Mouse (Mus musculus) spleen, adult 2 months (tissue): ENCODE measurements around the gene Phlpp1. TPM values are rescaled to one million over a fixed set of nuclear protein-coding genes. Genes with fewer than 3 reads are reported as not detected.
"Not testable (repeated sequence)": the region's sequence is repeated elsewhere in the genome, so short reads cannot be mapped to it uniquely, and the experiment has no call there.

Experiments
- DNase-seq, 2 experiments: peaks; one replicate each; pipeline versions ENCODE4 v3.0.0 to v3.0.0-alpha.2; 2012 to 2021; ENCODE audit warnings: low spot score in 2 of 2, low read depth in 1 of 2
- H3K27ac ChIP-seq: fragments of 200-500 bp; 2 replicates; pipeline ENCODE4 v1.5.1; 2012; ENCODE audit warnings: low read length, inconsistent platforms; ENCODE audit not compliant: insufficient read depth
- H3K27me3 ChIP-seq: fragments of 200-500 bp; 2 replicates; pipeline ENCODE4 v1.6.1; 2012; ENCODE audit warnings: mild to moderate bottlenecking, moderate library complexity, low read length, inconsistent platforms; ENCODE audit not compliant: control insufficient read depth, insufficient read depth
- H3K36me3 ChIP-seq: fragments of 200-500 bp; 2 replicates; pipeline ENCODE4 v1.6.1; 2012; ENCODE audit warnings: mild to moderate bottlenecking, low read length, inconsistent platforms; ENCODE audit not compliant: control insufficient read depth, insufficient read depth
- H3K4me1 ChIP-seq: fragments of 200-500 bp; 2 replicates; pipeline ENCODE4 v1.6.1; 2011; ENCODE audit warnings: inconsistent platforms; ENCODE audit not compliant: control insufficient read depth, insufficient read depth, insufficient read length
- H3K4me3 ChIP-seq: fragments of 200-500 bp; 2 replicates; pipeline ENCODE4 v1.5.1; 2011; ENCODE audit warnings: mild to moderate bottlenecking, inconsistent platforms; ENCODE audit not compliant: insufficient read depth, insufficient read length; ENCODE audit errors: extremely low read depth
- CTCF ChIP-seq: fragments of 200-500 bp; IDR thresholded peaks from 2 replicates; pipeline ENCODE4 v1.5.1; 2011; ENCODE audit warnings: mild to moderate bottlenecking, inconsistent platforms; ENCODE audit not compliant: insufficient read depth, insufficient read length, insufficient replicate concordance; ENCODE audit errors: extremely low read depth
- POLR2A ChIP-seq: fragments of 200-500 bp; IDR thresholded peaks from 2 replicates; pipeline ENCODE4 v1.6.1; 2011; ENCODE audit warnings: low read depth, low read length, inconsistent platforms
- WGBS: fragments of 180-500 bp; shearing (Covaris S2); methylation state at CpG from one replicate; pipeline ENCODE4 v1.1.7; 2018; 5-methylcytosine and 5-hydroxymethylcytosine counted together
- polyA plus RNA-seq: library from polyadenylated mRNA; depleted of rRNA; stranded (reverse); fragments of >200 nt; gene quantifications from 2 replicates; pipeline ENCODE4 v1.2.3, GENCODE M21; 2012

The Phlpp1 gene
- polyA plus RNA-seq, 1 experiment = 6.0 TPM

GRCm38 (mm10) chr1:106286815-106287214 lies 115.3 kb downstream of the Phlpp1 start:
- Histone ChIP-seq H3K4me1 (no peaks in the 10 kb centered on the region), H3K4me3 (no peak overlapping the region), H3K27ac (no peak overlapping the region), H3K27me3 (no peaks in the 10 kb centered on the region), H3K36me3 (peaks cover 3% of the 10 kb centered on the region; the same call in 1 of the 2 replicates)
- DNase-seq = no peak
- TF ChIP-seq CTCF (no peak), POLR2A (no peak)
- 60% methylated on average over 7 of the region's 7 CpGs for WGBS

- H3K27me3 ChIP-seq = no peaks in the 10 kb centered on the region
These were observed 117.5 kb downstream of the Phlpp1 start for GRCm38 (mm10) chr1:106289065-106289464.

GRCm38 (mm10) chr1:106289580-106289979 lies 118.0 kb downstream of the Phlpp1 start:
- Histone ChIP-seq H3K27me3 (no peaks in the 10 kb centered on the region), H3K27ac (no peak overlapping the region), H3K4me3 (no peak overlapping the region), H3K36me3 (peaks cover 2% of the 10 kb centered on the region; the same call in 1 of the 2 replicates), H3K4me1 (no peaks in the 10 kb centered on the region)
- TF ChIP-seq POLR2A = no peak
- no peak for TF ChIP-seq CTCF
- 88% methylated on average over 2 of the region's 2 CpGs for WGBS
- no peak for DNase-seq

More at GRCm38 (mm10) chr1:106289065-106289464, 117.5 kb downstream of the Phlpp1 start:
- TF ChIP-seq CTCF (no peak), POLR2A (no peak)
- peaks cover 2% of the 10 kb centered on the region; the same call in 1 of the 2 replicates for H3K36me3 ChIP-seq
- no peaks in the 10 kb centered on the region for H3K4me1 ChIP-seq
- DNase-seq = no peak
- no peak overlapping the region for H3K4me3 ChIP-seq
- WGBS = 95% methylated on average over 5 of the region's 5 CpGs
- H3K27ac ChIP-seq = no peak overlapping the region

- Histone ChIP-seq H3K27ac (no peak overlapping the region), H3K27me3 (no peaks in the 10 kb centered on the region), H3K4me1 (no peaks in the 10 kb centered on the region), H3K36me3 (0 out of 2 replicates have a peak, but pooled peaks cover 1% of the 10 kb centered on the region), H3K4me3 (no peak overlapping the region)
- WGBS = 91% methylated on average over 3 of the region's 3 CpGs
- no peak for DNase-seq
- TF ChIP-seq CTCF = no peak
- no peak for TF ChIP-seq POLR2A
These were observed 138.0 kb downstream of the Phlpp1 start for GRCm38 (mm10) chr1:106309394-106310039.

GRCm38 (mm10) chr1:106310285-106310684 lies 138.7 kb downstream of the Phlpp1 start:
- Histone ChIP-seq H3K4me3 (no peak overlapping the region), H3K27me3 (no peaks in the 10 kb centered on the region), H3K36me3 (0 out of 2 replicates have a peak, but pooled peaks cover 1% of the 10 kb centered on the region), H3K4me1 (no peaks in the 10 kb centered on the region), H3K27ac (no peak overlapping the region)
- TF ChIP-seq CTCF = no peak
- TF ChIP-seq POLR2A = no peak
- 84% methylated on average over 2 of the region's 2 CpGs for WGBS
- no peak for DNase-seq

GRCm38 (mm10) chr1:106311830-106312229 lies 140.3 kb downstream of the Phlpp1 start:
- H3K27ac ChIP-seq, DNase-seq, H3K4me1 ChIP-seq, H3K27me3 ChIP-seq, H3K4me3 ChIP-seq, H3K36me3 ChIP-seq: not testable (repeated sequence)
- 95% methylated on average over 2 of the region's 2 CpGs for WGBS

GRCm38 (mm10) chr1:106314476-106314875 lies 142.9 kb downstream of the Phlpp1 start:
- peaks cover 10% of the 10 kb centered on the region; the same call in 1 of the 2 replicates for H3K4me1 ChIP-seq
- H3K27ac ChIP-seq = no peak overlapping the region
- WGBS = 87% methylated on average over 4 of the region's 4 CpGs
- H3K4me3 ChIP-seq = no peak overlapping the region
- H3K27me3 ChIP-seq = no peaks in the 10 kb centered on the region
- DNase-seq = no peak
- H3K36me3 ChIP-seq = no peaks in the 10 kb centered on the region
- TF ChIP-seq POLR2A (no peak), CTCF (no peak)
